Mouse (Mus musculus) left cerebral cortex, postnatal 36 days (tissue): ENCODE results near the gene Kcnk18. TPM values are rescaled to one million over a fixed set of nuclear protein-coding genes. Genes with fewer than 3 reads are reported as not detected.

Experiments used
- DNase-seq, 2 experiments: peaks; one replicate each; pipeline ENCODE4 v3.0.0; 2021 to 2022; ENCODE audit warnings: low spot score in 2 of 2, mixed read lengths in 1 of 2
- intact Hi-C: fragments of 180-260 bp; cut with DNase I; formaldehyde crosslinking; loops from one replicate; pipeline ENCODE4 v1.15.1; 2025
- total RNA-seq, 2 experiments: library from RNA; stranded (reverse); gene quantifications; 2 replicates each; pipeline ENCODE4 v1.2.3; 2021

Gene Kcnk18
- total RNA-seq, 2 experiments from 2014 or later = not detected

- DNase-seq = no peak
- intact Hi-C loops = no loop called here
Measured at GRCm38 (mm10) chr19:59264838-59265532, 46.0 kb downstream of the Kcnk18 start.

GRCm38 (mm10) chr19:59265907-59266306 is 46.9 kb downstream of the Kcnk18 start:
- intact Hi-C loops = no loop called here
- no peak for DNase-seq

- intact Hi-C loops = no loop called here
- DNase-seq = no peak
Measured at GRCm38 (mm10) chr19:59267417-59267963, 48.5 kb downstream of the Kcnk18 start.

GRCm38 (mm10) chr19:59273190-59273589 is 54.2 kb downstream of the Kcnk18 start:
- intact Hi-C loops = no loop called here
- DNase-seq = no peak

GRCm38 (mm10) chr19:59276354-59276753 is 57.3 kb downstream of the Kcnk18 start:
- intact Hi-C loops = no loop called here
- DNase-seq = no peak

- intact Hi-C loops = no loop called here
- DNase-seq = no peak
Measured at GRCm38 (mm10) chr19:59280841-59281240, 61.8 kb downstream of the Kcnk18 start.

- intact Hi-C loops = no loop called here
- DNase-seq = no peak
Measured at GRCm38 (mm10) chr19:59282001-59282400, 63.0 kb downstream of the Kcnk18 start.

Other genes starting within 250 kb of the Kcnk18 start
- 10 to 100 TPM; 19.2 to 21.6 TPM for gene Shtn1, start 143.1 kb upstream of the Kcnk18 start, total RNA-seq
- 1 to 10 TPM; 1.0 to 1.7 TPM for gene Vax1, start 49.2 kb upstream of the Kcnk18 start, total RNA-seq
- gene Slc18a2, start 41.7 kb downstream of the Kcnk18 start, total RNA-seq = under 1 TPM in 1 of 2 experiments, not detected in 1; 0.16 TPM
- gene Rps12-ps3, start 103.1 kb downstream of the Kcnk18 start, total RNA-seq = 100 to 1,000 TPM; 151 to 237 TPM
- gene Pdzd8, start 126.6 kb downstream of the Kcnk18 start, total RNA-seq = 10 to 100 TPM; 56.4 to 60.2 TPM
- 10 to 100 TPM; 12.5 to 21.3 TPM for gene Emx2, start 239.2 kb downstream of the Kcnk18 start, total RNA-seq